Mouse (Mus musculus): ENCODE measurements around the gene Apeh.

Gene Apeh

DNA sequence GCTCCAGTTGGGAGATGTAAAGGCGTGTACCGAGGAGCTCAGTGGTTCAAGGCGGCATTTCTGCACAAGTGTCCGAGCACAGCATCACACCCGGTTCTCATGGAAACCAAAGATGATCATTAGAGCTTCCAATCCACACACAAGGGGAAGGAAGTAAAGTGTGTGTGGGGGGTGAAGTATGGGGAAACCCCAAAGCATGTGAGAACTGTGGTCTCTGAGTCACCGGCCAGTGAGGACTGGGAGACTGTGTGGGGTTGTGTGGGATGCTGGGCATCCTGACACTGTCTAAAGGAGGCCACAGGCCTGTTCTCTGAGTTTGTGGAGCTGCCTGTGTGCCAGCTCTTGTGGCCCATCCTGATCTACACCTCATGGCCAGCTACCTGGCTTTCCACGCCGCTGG, 26.3 kb upstream of the Apeh start:
- in situ Hi-C loops (cut with MboI, MseI): loop anchor here (5.0 kb wide), 2 partner anchors 38 to 52 kb away; partner anchors contain the start of genes Mst1 and Rnf123

DNA sequence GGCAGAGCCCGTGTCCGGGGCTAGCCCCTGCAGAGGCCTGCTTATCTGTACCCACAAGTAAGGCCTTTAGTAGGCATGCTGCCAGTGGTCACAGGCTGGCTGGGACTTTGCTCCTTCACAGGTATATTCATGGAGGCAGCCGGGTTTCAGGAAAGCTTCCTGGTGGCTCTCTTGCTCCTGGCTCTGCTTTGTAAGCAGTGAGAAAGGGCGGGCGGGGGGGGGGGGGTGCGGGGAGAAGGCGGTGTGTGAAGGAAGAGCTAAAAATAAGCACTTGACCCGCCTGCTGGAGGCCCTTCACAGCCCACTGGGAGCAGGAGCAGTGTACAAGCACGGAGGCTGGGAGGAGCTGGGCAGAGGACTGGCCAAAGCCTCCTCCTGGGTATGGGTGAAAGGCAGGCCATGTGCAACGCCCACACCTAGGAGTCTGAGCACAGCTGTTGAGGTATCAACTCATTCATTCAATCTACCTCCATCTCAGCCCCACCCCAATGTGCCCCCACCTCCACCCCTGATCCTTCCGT, 25.5 kb upstream of the Apeh start:
- in situ Hi-C loops (cut with MboI, MseI): loop anchor here (5.0 kb wide), 2 partner anchors 38 to 52 kb away; partner anchors contain the start of genes Mst1 and Rnf123

DNA sequence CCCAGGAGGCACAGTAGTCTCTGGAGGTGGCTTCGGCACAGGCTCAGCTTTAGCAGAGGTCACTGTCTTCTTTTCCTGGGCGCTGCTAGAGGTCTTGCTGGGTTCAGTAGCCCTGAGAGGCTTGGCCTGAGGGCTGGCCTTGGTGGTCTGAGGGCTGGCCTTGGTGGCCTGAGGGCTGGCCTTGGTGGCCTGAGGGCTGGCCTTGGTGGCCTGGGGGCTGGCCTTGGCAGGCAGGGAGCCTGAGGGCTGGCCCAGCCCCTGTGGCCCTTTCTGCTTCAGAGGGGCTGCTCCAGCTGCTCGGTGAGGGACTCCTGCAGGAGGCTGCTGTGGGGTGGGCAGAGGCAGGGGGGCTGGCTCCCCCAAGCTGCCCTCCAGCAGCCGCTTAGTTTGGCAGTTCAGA, 22.7 kb upstream of the Apeh start:
- in situ Hi-C loops (cut with MboI, MseI): no loop called here

DNA sequence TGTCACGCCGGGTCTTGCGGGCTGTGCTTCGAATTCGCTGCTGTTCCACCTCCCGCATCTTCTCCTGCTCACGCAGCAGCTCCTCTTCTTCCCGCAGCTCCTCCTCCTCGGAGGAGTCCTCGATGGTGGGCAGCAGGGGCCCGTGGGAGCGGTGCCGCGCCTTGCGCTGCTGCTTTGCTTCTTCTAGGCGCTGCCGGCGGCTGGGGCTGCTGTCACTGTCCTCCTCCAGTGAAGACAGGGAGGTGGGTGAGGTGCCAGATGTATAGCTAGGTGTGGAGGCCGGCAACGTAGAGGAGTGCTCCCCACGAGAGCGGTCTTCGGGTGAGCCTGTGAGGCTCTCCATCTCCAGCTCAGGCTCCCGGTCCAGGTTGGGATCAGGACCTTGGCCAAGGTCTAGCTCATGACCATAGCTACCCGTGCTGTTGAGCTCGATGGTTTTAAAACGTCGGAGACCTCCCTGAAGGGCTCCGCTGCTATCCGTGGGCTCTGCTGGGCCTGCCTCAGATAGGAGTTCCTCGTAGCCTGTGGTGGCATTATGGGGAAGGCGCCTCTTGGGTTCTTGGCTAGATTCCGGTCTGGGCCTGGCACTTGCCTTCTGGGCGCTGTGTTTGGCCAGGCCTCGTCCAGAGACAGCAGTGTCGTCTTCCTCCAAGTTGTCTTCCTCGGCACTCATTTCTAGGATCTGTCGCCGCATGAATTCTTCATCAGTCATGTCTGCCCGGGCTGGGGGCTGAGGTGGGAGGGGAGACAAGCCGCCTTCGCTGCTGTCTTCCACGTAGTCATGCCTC, 21.1 kb upstream of the Apeh start:
- in situ Hi-C loops (cut with MboI, MseI): no loop called here

DNA sequence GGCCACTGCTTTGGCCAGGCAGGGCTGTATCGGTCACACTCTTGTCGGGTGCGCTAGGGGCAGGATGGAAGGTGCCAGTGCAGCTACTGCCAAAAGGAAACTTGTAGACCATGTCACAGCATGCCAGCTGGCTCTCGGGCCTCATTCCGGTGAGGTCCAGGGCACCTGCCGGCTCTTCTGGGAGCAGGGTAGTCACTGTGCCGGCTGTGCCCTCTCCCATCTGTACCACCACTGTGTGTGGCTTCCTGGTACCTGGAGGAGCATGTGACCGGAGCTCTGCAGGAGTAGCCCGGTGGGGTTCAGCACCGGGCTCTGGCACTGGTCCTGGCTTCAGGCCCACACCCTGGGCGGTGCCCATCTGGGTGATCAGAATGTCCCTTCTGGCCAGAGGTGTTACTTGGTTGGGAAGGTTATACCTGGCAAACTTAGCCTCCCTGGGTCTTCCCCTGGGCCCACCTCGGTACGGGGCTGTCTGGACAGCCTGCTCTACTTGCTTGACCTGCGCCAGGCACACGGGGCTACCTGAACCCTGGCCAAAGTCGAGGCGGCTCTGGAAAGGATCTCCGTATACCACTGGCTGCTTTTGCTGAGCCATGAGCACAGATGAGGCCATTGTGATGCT, 18.4 kb upstream of the Apeh start:
- in situ Hi-C loops (cut with MboI, MseI): no loop called here

DNA sequence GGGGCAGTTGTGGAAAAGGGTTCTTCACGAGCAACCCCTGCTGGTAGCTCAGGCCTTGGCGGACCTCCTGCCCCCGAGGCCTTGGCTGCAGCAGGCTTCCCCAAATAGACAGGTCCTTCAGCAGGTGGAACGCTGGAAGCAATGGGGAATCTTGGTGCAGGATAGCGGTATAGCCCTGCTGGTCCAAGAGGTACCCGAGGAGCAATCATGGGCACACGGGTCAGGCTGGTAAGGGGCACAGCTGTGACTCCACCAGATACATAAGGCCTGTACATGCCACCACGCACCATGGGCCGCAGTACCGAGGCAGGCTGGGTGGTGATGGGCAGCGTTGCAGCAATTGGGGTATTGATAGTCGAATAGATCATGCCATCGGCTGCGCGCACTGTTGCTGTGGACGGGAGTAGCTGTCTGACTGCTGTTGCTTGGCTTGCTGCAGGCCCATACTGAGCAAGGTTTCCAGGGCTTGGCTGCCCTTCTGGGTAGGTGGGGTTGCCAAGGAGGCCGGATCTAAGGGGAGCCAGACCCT, 17.3 kb upstream of the Apeh start:
- in situ Hi-C loops (cut with MboI, MseI): no loop called here

DNA sequence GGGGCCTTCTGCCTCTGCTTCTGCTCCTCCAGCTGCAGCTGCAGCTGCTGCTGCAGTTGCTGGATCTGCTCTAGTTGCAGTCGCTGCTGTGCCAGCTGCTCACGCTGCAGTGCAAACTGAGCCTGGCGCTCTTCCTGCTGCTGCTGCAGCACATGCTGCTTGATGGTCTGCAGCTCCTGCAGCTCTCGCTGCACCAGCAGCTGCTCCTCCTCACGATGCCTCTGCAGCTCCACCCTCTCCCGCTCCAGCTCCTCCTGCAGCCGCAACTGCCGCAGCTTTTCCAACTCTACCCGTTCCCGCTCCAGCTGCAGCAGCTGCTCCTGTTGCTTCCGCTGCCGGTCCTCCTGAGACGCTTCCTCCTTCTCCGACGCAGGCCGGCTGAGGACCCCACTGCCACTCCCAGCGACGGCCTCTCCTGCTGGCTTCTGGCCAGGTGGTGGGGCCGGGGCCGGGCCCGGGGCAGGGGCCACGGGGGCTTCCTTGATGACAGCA, 16.7 kb upstream of the Apeh start:
- in situ Hi-C loops (cut with MboI, MseI): no loop called here

DNA sequence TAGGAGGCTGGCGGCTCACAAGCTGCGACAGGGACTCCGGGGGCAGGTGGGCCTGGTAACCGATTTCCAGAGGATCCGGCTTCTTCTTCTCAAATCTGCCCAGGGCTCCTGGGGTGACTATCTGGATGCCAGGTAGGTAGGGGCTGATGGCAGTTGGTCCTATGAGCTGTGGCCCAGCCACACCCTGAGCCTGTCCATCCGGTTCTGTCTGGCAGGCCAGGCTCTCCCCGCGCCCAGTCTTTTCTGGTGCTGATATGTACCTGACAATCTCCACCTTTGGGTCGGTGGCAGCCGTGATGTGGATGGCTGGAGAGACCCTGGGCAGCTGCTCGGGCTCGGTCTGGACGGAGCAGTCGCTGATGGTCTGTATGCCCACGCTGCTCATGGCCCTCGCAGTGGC, 15.8 kb upstream of the Apeh start:
- in situ Hi-C loops (cut with MboI, MseI): no loop called here

DNA sequence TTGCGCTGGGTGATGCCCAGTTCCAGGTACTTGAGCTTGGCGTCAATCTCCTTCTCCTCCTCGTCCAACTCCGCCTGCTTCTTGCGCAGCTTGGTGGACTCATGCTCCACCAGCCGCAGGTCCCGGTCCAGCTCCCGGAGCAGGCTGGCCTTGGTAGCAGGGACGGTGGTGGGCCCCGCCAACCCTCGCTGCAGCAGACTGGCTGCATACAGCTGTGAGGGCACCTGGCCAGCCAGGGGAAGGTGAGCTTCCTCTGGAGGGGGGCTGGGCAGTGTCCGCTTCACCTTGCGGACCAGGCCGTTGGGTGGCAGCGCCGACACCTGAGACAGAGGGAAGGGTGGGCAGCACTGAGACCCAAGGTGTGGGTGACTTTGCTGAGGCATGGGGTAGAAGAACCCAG, 13.5 kb upstream of the Apeh start:
- in situ Hi-C loops (cut with MboI, MseI): no loop called here

DNA sequence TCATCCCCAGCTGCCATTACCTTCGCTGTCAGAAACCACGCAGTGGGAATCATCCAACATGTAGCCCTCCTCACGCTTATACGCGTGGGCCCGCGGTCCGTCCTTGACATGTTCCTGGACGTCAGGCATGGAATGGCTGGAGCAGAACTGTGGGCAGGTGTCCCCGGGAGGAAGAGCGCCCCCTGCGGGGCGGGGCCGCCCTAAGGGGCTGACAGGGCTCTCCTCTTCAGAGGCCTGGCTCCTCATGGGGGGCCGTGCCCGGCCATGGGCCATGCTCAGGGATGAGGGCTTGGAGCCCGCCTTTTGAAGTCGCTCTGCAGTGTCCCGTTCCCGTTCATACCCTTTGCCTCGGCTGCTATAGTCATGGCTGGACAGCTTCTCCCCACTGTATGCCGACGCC, 11.7 kb upstream of the Apeh start:
- in situ Hi-C loops (cut with MboI, MseI): no loop called here

DNA sequence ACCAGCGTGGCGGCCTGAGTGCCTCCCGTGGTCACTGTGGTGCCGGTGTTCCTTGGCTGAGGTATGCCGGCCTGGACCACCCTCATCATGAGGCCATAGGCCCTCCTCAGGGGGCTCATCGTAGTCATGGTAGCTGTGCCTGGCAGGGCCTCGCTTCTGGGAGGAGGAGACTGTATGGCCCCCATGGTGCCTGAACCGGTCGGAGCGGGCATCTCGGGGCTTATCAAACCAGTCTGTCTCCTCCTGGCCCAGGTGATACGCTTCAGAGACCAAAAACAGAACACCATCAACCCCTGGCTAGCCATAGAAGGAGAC, 11.1 kb upstream of the Apeh start:
- in situ Hi-C loops (cut with MboI, MseI): no loop called here

DNA sequence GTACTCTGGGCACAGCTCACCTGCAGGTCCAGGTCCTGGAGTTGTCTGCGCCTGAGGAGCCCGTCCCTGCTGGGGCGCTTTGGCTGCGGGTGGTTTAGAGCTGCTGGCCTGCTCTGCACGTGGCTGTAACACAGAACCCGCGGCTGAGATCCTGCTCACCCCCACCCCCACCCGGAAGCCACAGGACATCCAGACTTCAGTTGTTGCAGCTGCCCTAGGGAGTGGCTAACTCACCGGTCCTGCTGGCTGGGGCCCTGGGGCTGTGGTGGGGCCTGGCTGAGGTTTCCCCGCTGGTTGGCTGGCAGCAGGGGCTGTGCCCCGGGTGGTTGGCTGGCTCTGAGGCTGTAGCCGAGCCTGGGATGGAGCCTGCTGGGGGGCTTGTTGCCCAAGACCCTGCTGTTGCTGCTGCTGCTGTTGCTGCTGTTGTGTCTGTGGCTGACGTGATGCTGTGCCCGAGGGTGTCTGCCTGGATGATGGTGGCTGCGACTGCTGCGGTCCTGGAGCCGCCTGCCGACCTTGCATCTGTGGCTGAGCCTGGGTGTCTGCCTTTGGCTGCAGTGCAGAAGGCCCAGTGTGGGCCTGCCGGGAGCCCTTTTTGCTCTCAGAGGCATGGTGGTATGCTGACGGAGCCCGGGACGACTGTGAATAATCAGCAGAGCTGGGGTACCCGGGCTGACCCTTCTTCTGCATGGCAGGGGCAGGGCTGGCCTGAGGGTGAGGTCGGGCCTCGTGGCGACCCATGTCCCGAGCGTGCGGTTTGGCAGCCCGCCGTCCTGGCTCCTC, 10.6 kb upstream of the Apeh start:
- in situ Hi-C loops (cut with MboI, MseI): no loop called here

DNA sequence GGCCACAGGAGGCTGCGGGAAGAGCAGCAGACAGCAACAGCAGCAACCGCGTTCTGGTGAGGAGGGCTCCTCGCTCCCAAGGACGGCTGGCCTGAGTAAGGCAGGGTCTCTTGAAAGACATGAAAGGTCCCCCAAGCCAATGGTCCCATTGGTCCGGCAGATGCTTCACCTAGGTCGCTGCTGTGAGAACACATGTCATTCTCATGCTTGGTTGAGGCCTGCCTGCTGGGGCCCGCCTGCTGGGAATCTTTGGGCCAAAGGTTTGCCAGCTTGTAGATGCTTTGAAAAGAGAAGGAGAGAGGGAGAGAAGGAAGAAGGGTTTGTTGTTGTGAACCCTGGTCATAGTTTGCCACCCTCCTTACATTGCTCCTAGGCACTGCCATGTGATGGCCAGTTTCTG, 5.2 kb upstream of the Apeh start:
- in situ Hi-C loops (cut with MboI, MseI): no loop called here

DNA sequence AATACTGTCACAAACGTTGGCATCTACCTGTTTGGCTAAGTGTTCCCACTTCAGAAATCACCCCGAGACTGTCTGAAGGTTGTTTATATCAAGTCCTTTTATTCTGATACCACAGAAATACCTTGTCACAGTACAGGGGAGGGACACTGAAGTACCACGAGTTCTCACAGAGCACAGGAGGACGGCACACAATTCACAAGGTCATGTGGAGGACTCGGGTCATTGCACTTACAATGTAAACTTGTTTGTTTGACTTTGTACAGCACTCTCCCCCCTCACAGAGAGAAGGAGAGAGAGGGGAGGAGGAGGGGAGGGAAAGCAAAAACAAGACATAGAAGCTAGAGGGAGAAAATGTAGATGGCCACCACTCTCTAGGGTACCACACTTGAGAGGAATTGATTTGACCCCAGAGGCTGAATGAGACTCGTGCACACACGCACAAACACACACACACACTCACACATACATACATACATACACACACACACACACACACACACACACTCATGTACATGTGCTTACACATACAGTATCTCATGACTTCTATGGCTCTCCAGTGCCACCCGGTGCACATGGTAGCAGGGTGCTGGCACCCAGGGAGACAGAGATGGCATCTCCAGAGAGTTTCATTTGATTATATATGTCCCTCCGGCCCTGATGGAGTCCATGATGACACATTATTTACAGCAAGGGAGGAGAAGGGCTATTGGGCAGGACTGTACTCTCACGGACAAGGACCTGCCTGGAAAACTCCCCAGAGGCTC, 1.7 kb upstream of the Apeh start:
- in situ Hi-C loops (cut with MboI, MseI): no loop called here

DNA sequence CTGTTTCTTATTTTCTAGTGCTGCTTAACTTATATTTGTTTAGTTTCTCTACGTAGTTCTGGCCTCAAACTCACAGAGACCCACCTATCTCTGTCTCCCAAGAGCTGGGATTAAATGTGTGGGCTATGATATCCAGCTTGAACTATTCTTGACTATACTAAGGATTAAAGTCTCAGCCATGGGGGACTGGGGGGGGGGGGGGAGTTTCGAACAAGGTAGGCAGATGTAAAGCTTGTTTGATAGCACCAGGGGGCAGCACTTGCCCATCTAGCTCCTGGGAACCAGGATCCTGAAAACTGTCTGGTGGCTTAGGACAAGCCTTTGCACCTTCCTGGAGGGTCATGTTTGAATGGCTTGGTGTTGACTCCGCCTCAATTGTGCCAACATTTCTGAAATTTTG, 1.1 kb upstream of the Apeh start:
- in situ Hi-C loops (cut with MboI, MseI): no loop called here

DNA sequence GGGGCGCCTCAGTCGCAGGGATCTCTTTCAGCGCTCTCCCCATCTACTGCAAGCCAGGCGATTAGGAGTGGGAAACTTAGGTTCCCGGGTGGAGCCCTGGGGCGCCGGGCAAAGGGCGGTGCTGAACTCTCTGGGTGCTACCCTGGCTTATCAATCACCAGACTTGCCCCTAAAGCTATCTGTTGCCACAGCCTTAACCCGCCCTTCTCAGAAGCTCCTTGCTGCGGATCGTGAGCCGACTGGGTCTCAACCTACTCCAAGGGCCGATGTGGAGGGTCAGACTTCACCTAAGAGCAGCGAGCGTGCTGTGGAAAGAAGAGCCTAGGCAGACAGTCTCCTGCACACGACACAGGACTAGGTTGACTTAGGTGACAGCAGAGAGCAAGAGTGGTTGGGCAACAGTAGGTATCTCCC, 599 bp upstream of the Apeh start:
- in situ Hi-C loops (cut with MboI, MseI): no loop called here

DNA sequence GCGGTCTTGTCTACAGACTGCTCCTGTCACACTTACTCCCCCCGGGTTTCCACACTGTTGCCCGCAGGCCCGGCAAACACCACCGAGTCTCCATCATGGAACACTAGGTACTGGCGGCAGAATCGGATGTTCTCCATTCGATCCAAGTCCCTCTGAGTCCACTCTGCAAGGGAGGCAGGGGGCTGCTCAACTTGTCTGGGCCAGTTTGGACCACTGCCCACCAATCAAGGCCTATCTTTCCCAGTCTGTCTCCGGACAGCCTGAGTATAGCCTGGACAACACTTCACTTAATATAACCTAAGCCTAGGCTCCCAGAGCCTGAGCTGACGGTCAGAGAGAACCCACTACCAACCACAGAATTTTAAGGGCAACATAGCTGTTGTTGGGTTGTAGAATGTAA, 820 bp downstream of the Apeh start:
- in situ Hi-C loops (cut with MboI, MseI): no loop called here

DNA sequence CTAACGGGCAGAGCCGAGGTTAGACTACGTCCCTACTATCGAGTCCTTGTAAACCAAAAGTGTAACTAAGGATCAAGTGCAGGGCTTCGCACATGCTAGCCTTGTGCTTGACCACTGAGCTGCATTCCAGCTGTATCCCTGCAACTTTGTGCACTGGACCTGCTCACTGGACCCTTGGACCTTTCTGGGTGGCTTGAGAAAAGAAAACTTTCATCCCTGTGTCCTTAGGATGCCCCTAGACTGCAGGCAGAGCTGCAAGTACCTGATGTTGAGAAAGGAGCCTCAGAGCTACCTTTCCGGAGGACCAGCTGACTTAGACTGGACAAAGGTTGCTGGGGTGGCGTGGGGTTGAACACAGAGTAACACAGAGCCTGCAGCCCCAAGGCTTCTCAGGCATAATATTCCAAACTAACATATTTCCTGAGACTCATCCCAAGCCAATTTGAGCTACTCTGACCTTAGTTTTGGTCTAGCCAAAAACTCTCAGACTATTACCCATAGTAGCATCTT, 3.7 kb downstream of the Apeh start:
- in situ Hi-C loops (cut with MboI, MseI): no loop called here

DNA sequence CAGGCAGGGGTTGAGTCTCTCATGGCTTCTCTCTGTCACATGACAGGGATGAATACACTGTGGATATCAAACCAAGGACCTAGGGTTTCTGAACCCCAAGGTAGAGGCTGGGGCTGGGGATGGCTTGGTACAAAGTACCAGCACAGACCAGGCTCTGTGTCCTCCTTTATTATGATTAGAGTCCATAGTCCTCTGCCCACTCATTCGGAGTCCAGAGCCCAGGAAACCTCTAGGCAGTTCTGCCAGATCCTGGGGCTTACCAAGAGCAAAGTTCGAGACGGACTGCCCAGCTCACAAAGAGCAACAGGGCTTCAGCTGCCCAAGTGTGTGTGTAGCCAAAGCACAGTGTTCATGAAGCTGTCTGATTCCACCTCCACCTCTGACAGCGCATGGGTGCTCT, 9.1 kb downstream of the Apeh start:
- in situ Hi-C loops (cut with MboI, MseI): no loop called here

DNA sequence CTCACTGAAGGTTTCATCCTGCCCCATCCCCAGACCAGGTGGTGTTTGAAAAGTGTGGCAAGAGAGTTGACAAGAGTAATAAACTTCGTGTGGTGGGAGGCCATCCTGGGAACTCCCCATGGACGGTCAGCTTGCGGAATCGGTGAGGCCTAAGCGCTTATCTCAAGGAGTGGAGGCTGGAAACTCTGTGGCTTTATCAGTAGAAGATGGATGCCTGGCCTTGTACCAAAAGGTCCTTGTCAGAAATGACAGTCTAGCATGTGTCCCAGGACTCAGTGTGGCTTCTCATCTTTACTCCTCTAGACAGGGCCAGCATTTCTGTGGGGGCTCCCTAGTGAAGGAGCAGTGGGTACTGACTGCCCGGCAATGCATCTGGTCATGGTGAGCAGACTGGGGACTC, 10.8 kb downstream of the Apeh start:
- in situ Hi-C loops (cut with MboI, MseI): loop anchor here (5.0 kb wide), 2 partner anchors 39 to 119 kb away; no protein-coding TSS in a partner anchor

DNA sequence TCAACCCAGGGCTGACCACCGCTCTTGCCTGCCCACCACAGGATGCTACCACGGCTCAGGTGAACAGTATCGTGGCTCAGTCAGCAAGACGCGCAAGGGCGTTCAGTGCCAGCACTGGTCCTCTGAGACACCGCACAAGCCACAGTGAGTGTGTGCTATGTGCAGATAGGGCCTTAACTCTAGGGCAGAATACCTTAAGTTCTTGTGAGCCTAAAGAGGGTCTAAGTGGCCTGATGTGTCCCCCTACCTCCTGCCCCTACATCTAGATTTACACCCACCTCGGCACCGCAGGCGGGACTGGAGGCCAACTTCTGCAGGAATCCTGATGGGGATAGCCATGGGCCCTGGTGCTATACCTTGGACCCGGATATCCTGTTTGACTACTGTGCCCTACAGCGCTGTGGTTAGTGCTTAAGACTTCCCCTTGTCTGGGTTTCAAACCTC, 11.4 kb downstream of the Apeh start, which contains the start of gene Rnf123:
Gene Rnf123, minus strand, starts transcription at position 359 of the 444 bp plus-strand sequence.
- in situ Hi-C loops (cut with MboI, MseI): loop anchor here (5.0 kb wide), 2 partner anchors 39 to 119 kb away; no protein-coding TSS in a partner anchor
